Mouse (Mus musculus): ENCODE data around the gene Ranbp10.
"Not testable (repeated sequence)": the region's sequence is repeated elsewhere in the genome, so short reads cannot be mapped to it uniquely, and the experiment has no call there.

The Ranbp10 gene

DNA sequence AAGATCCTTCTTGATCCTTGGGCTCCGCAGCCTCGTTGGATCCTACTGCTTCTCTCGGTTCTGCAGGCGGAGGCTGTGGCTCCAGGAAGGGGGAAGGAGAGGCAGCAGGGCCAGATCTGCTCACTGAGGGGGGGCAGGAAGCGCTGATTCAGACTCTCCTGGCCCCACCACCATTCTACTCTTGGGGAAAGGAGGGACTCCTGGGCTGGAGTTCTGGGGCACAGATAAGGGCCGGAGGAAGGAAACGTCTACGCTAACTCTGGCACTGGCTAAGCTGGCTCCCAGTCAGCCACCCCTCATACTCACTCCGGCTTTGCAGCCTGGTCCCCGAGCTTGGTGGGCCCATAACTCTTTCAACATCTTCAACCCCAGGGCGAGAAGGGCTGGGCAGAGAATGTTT is 19.5 kb upstream of the Ranbp10 start:
- in situ Hi-C loops (cut with MboI; ENCODE audit: low pct_unique_long_range_greater_than_20kb in 1 of 2, low sequenced_read_pairs in 2 of 2, unreplicated experiment in 1 of 2), result no loop called here

- in situ Hi-C loops (cut with MboI; ENCODE audit: low pct_unique_long_range_greater_than_20kb in 1 of 2, low sequenced_read_pairs in 2 of 2, unreplicated experiment in 1 of 2), result no loop called here
These were observed 12.1 kb upstream of the Ranbp10 start for GRCm38 (mm10) chr8:105839209-105839608.

DNA sequence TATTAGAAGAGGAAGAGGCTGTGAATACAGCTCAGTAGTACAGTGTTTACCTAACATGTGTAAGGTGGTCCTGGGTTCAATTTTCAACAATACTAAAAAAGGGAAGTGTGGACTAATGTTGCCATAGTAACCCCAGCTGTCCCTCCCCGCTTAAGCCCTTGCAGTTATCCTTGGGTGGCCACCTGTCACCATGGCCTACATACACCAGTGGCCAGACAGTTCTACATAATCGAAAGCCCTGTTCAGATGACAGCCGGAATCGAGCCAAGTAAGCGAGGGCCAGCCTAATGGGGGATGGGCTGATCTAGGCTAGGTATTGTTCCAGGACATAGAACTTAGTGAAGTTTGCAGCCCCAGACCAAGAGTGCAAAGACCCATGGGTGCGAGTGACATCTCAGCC is 9.8 kb upstream of the Ranbp10 start:
- in situ Hi-C loops (cut with MboI; ENCODE audit: low pct_unique_long_range_greater_than_20kb in 1 of 2, low sequenced_read_pairs in 2 of 2, unreplicated experiment in 1 of 2), result no loop called here

DNA sequence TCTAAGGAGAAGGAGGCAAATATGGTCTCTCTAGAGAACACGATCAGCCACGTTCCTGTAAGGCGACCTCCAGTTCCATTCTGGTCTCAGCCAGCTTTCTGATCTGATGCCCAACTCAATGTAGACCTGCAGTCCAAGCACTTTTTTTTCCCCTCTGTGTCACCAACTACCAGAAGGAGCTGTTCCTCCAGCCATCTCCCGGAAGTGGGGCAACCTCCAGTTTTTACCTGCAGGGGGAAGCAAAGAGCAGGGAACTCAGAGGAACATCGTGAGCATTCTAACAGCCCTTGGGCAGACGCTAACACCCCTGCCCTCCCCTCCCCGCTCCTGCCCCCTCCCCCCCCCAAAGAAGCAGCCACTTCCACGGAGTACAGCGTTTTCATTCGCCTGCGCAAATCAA is 8.2 kb upstream of the Ranbp10 start:
- in situ Hi-C loops (cut with MboI; ENCODE audit: low pct_unique_long_range_greater_than_20kb in 1 of 2, low sequenced_read_pairs in 2 of 2, unreplicated experiment in 1 of 2), result no loop called here

- in situ Hi-C loops (cut with MboI; ENCODE audit: low pct_unique_long_range_greater_than_20kb in 1 of 2, low sequenced_read_pairs in 2 of 2, unreplicated experiment in 1 of 2), result not testable (repeated sequence)
These were observed 6.6 kb upstream of the Ranbp10 start for GRCm38 (mm10) chr8:105833740-105834139.

DNA sequence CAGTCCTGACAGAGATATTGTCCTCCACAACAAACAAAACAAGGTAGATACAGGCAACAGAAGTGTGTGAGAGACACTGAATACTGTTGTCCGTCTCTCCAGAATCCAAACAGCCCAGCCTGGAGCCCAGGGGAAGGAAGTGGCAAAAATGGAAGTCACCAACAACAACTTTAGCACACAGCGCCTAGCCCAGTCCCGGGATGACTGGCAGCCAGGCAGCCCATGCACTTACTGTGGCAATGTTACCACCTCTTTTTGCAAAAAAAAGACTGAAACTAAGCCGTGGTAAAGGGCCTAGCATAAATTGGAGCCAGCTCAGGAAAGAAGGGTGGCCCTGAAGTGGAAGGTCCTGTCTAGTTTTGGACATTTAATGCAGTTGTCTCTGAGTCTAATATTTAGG is 771 bp downstream of the Ranbp10 start:
- in situ Hi-C loops (cut with MboI; ENCODE audit: low pct_unique_long_range_greater_than_20kb in 1 of 2, low sequenced_read_pairs in 2 of 2, unreplicated experiment in 1 of 2), result no loop called here

GRCm38 (mm10) chr8:105825506-105825905 is 1.6 kb downstream of the Ranbp10 start:
- in situ Hi-C loops (cut with MboI; ENCODE audit: low pct_unique_long_range_greater_than_20kb in 1 of 2, low sequenced_read_pairs in 2 of 2, unreplicated experiment in 1 of 2), result no loop called here

- in situ Hi-C loops (cut with MboI; ENCODE audit: low pct_unique_long_range_greater_than_20kb in 1 of 2, low sequenced_read_pairs in 2 of 2, unreplicated experiment in 1 of 2), result no loop called here
These were observed 6.2 kb downstream of the Ranbp10 start for GRCm38 (mm10) chr8:105820925-105821324.

- in situ Hi-C loops (cut with MboI; ENCODE audit: low pct_unique_long_range_greater_than_20kb in 1 of 2, low sequenced_read_pairs in 2 of 2, unreplicated experiment in 1 of 2), result no loop called here
These were observed 7.5 kb downstream of the Ranbp10 start for GRCm38 (mm10) chr8:105819659-105820058.

DNA sequence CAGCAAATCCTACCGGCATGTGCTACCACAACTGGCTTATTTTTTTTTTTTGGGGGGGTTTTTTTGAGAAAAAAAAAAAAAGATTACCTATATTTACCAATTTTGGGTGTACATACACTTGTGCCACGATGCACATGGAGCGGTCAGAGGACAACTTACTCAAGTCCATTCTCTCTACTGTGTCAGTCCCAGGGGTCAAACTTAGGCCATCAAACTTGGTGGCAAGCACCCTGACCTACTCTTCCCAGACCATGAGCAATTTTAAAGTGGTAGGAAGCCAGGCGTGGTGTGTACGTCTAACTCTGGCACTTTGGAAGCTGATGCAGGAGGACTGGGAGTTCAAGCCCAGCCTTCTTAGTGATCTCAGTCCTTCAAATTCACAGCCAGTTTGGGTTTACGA is 13.9 kb downstream of the Ranbp10 start:
- in situ Hi-C loops (cut with MboI; ENCODE audit: low pct_unique_long_range_greater_than_20kb in 1 of 2, low sequenced_read_pairs in 2 of 2, unreplicated experiment in 1 of 2), result no loop called here

DNA sequence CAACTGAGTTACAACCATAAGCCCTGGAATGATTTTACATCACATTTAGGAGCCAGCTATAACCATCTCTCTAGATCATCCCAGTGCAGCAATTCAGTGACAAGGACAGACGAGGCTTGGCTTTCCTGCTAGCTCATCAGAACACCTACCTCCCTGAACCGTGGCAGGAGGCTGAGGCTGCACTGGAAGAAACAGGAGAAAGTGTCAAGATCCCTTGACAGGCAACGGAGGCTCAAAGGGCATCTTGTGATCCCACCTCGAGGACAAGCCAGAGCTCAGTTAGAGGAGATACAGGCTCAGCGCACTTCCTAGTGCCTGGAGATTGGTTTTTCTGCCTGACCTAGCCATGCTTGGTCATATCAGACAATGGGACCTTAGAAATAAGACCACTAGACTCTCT is 14.6 kb downstream of the Ranbp10 start:
- in situ Hi-C loops (cut with MboI; ENCODE audit: low pct_unique_long_range_greater_than_20kb in 1 of 2, low sequenced_read_pairs in 2 of 2, unreplicated experiment in 1 of 2), result no loop called here

DNA sequence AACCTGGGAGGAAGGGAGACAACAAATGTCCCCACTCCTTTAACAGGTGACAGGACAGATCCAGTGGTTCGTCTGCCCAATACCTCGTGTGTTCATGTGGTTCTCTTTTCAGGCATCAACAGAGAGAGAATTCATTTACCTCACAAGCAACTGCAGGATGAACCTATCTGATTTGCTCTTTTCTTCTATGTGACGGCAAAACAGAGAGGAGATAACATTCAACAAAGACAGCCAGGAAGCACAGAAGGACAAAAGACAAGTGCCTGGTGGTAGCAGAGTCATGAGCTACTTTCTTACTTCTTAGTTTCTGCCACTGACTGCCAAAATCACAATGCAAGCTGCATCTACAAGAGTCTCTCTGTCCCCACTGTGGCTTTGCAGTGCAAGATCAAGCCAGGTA is 15.6 kb downstream of the Ranbp10 start:
- in situ Hi-C loops (cut with MboI; ENCODE audit: low pct_unique_long_range_greater_than_20kb in 1 of 2, low sequenced_read_pairs in 2 of 2, unreplicated experiment in 1 of 2), result no loop called here

GRCm38 (mm10) chr8:105811061-105811460 is 16.1 kb downstream of the Ranbp10 start:
- in situ Hi-C loops (cut with MboI; ENCODE audit: low pct_unique_long_range_greater_than_20kb in 1 of 2, low sequenced_read_pairs in 2 of 2, unreplicated experiment in 1 of 2), result no loop called here

GRCm38 (mm10) chr8:105810245-105810786 is 16.8 kb downstream of the Ranbp10 start:
- in situ Hi-C loops (cut with MboI; ENCODE audit: low pct_unique_long_range_greater_than_20kb in 1 of 2, low sequenced_read_pairs in 2 of 2, unreplicated experiment in 1 of 2), result no loop called here

GRCm38 (mm10) chr8:105808480-105808879 is 18.7 kb downstream of the Ranbp10 start:
- in situ Hi-C loops (cut with MboI; ENCODE audit: low pct_unique_long_range_greater_than_20kb in 1 of 2, low sequenced_read_pairs in 2 of 2, unreplicated experiment in 1 of 2), result no loop called here

DNA sequence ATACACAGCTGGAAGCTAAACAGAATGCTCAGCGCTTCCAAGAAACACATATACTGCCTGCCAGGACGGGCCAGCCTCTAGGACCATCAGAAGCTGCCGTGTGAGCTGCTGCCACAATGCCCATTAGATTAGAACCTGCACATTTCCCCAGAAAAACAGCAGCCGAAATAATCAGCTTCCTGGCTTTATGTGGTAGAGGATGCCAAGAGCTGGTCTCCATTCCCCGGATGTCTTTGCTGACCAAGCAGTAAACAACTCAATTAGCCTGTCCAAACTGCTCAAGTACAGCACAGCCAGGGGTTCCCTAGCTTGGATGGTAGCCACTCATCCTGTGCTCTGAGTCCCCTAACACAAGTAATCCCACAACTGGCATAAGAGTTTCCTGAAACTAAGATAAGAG is 19.4 kb downstream of the Ranbp10 start:
- in situ Hi-C loops (cut with MboI; ENCODE audit: low pct_unique_long_range_greater_than_20kb in 1 of 2, low sequenced_read_pairs in 2 of 2, unreplicated experiment in 1 of 2), result no loop called here

GRCm38 (mm10) chr8:105805964-105806363 is 21.2 kb downstream of the Ranbp10 start:
- in situ Hi-C loops (cut with MboI; ENCODE audit: low pct_unique_long_range_greater_than_20kb in 1 of 2, low sequenced_read_pairs in 2 of 2, unreplicated experiment in 1 of 2), result no loop called here

DNA sequence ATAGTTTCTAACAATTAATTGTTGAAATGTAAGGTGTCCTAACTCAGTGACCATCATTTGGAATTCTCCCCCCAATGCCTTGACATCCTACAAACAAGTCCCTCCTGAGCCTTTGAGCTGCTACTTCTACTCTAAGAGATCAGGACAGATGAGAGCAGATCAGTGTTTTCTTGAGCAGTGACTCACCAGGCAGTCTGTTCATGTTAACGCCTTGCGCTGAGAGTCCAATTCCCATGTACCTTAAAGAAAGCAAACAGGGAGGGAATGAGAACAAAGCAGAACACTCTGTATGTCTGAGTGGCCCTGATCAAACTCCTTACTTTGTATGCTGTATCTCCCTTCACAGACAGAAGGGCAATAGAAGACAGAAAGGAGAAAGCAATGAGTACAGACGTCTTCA is 21.8 kb downstream of the Ranbp10 start:
- in situ Hi-C loops (cut with MboI; ENCODE audit: low pct_unique_long_range_greater_than_20kb in 1 of 2, low sequenced_read_pairs in 2 of 2, unreplicated experiment in 1 of 2), result no loop called here

DNA sequence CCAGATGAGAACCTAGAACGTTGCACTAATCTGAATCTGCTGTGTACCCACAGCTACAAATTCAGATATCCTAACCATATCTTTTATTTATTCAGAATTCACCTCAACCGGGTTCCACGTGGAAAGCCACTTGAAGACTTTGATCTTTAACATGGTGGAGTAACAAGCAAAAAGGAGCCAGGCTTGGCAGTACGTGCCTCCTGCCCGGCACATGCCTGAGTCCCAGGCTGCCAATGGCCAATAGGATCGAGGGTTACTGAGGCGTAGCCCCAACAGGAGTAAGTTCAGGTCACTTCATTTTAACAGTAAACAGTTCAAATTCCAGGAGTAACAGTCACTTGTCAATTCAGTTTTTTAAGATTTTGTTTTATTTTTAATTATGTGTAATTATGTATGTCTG is 22.4 kb downstream of the Ranbp10 start:
- in situ Hi-C loops (cut with MboI; ENCODE audit: low pct_unique_long_range_greater_than_20kb in 1 of 2, low sequenced_read_pairs in 2 of 2, unreplicated experiment in 1 of 2), result no loop called here

DNA sequence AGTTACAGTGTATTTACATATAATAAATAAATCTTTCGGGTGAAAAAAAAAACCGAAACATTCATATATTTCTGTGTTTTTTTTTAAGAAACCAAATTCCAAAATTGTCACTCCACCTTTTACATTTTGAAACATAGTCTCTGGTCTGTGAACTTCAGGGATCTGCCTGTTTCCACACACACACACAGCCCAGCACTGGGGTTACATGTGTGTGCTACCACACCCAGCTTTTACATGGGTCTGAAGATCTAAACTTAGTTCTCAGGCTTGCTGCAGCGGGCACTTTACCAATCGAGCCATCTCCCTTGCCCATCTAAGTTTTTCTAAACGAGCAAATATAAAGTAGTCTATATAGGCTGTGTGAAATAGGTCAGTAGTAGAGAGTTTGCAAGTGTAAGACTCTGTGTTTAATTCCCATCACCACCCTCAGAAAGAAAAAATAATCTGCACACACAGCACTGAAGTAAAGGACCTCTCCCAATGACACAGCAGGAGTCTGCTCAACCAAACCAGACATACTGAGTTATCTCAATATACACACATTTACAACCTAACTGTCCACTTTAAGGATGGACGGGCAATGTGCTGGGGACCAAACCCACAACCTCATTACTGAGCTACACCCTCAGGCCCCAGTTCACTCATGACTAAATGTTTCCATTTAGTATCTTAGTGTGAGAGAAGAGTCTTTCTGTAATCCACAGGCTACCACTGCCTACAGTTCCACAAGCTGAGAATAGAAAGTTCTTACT is 25.8 kb downstream of the Ranbp10 start:
- in situ Hi-C loops (cut with MboI; ENCODE audit: low pct_unique_long_range_greater_than_20kb in 1 of 2, low sequenced_read_pairs in 2 of 2, unreplicated experiment in 1 of 2), result no loop called here

Data from mouse embryonic stem cell (cell line).